Mouse (Mus musculus): ENCODE data around the gene Med23.

The Med23 gene

GRCm38 (mm10) chr10:24873624-24874023 is 3.8 kb downstream of the Med23 start:
- no peak for DNase-seq (ENCODE audit: low spot score in 2 of 2)

GRCm38 (mm10) chr10:24886008-24886407 is 16.2 kb downstream of the Med23 start:
- DNase-seq (ENCODE audit: low spot score in 2 of 2) = no peak

DNA sequence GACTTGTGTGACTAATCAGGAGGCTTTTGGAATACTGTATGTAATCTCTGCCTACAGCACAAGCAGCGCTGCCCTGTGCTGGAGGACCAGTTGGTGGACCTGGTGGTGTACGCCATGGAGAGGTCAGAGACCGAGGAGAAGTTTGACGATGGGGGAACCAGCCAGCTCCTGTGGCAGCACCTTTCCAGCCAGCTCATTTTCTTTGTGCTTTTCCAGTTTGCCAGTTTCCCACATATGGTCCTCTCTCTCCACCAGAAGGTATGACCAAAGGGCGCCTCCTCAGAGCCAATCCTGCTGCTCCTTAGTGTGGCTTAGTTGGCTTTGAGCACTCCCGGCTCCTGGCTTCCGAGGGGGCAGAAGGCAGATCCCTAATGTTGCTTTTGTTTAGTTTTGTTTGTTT is 18.6 kb downstream of the Med23 start:
- no peak for DNase-seq (ENCODE audit: low spot score in 2 of 2)

- peak in 1 of 2 experiments; percentile 25 for DNase-seq (ENCODE audit: low spot score in 2 of 2)
Observed at GRCm38 (mm10) chr10:24895927-24896326, 26.1 kb downstream of the Med23 start.

DNA sequence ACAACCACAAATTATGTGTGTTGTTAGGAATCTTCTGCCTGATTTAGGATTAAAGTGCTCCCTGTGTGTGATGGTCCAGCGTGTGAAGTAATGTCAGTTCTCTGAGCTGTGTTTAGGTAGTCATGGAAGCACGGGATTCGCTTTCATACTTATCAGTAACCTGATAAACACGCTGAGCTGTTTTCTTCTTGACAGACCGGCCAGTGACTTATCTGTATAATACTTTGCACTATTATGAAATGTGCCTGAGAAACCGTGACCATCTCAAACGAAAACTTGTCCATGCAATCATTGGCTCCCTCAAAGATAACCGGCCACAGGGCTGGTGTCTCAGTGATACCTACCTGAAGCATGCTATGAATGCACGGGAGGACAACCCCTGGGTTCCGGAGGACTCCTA is 35.8 kb downstream of the Med23 start:
- no peak for DNase-seq (ENCODE audit: low spot score in 2 of 2)

DNA sequence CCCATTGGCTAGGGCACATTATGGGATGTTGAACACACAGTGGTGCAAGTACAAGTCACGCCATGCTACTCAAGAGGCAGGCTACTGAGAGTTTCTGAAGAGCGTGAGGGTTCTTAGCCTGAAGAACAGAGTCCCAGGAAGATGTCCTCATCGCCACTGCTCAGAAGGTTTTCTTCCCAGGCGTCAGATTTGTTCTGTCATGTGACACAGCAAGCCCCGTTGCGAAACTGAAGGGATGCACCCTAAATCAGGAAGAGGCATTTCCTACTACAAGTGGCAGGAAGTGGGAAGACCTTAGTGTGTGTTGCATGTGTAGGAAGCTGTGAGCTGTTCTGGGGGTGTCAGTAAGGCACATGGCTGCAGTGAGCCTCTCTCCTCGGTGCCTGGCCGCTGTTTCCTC is 41.4 kb downstream of the Med23 start:
- DNase-seq (ENCODE audit: low spot score in 2 of 2) = no peak

- no peak for DNase-seq (ENCODE audit: low spot score in 2 of 2)
Observed at GRCm38 (mm10) chr10:24912576-24912975, 42.8 kb downstream of the Med23 start.

GRCm38 (mm10) chr10:24915486-24915885 is 45.7 kb downstream of the Med23 start:
- no peak for DNase-seq (ENCODE audit: low spot score in 2 of 2)

GRCm38 (mm10) chr10:24922977-24923376 is 53.2 kb downstream of the Med23 start:
- DNase-seq (ENCODE audit: low spot score in 2 of 2) = no peak

DNA sequence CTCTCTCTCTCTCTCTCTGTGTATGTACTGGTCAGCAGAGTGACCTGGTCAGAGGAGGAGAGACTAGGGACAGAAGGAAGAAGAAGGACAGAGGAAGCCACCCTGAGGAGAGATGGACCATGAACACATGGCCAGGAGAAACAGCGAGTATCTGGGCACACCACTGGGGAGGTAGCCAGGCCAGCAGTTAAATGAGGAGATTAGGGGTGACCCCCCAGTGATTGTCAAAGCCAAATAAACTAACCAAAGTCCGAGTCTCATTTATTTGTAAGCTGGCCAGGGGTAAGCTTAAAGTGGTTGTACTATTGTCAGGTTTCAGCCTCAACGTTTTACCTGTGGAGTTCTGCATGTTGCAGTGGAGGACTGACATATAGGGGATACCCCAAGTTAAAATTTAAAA is 54.5 kb downstream of the Med23 start:
- no peak for DNase-seq (ENCODE audit: low spot score in 2 of 2)

DNA sequence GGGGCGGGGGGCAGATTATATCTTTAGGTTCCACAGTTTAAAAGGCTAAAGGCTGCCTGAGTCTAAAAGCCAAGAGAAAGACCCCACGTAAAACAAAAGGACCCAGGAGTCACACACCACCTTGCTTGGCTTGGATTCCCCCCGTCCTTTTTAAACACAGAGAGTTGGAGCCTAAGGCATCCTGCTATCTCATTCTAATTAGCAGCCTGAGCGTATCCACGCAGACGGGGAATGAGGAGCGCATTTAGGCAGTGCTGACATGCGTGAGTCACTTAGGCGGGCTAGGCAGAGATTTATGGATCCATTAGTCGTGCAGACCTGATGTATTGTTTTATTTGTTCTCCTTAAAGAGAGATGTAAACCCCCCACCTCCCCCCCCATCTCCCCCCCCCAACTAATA is 56.6 kb downstream of the Med23 start:
- no peak for DNase-seq (ENCODE audit: low spot score in 2 of 2)

DNA sequence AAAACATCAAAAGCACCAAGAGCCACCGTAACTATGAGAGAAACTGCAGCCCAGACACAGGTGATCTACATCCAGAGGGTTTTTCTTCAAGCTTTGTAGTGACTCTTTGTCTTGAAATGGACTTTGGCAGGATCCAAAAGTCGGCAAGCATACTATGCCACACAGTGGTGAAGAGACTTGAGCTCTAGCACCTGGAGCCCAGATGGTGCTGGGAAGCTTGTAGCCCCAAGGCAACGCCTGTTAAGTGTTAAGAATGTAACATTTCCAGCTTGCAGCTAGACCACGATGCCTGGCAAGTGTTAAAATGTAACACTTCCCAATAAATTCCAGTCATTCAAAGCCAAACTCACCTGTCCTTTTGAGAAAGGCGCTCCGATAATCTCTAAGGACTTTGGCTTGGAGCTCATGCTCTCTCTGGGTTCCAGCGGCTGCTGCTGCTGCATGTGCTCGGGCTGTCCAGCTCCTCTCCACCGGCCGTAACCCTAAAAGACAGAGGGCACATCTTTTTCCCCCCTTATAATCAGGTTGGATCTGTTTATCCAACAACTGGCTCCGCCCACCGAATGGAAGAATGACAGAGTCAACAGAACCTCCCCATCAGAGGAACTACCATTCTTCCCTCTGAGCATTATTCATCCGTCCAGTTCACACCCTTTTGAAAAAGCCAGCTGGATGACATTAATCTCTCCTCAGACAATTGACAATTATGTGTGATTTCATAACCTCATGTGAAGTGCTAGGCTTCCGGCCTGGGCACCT is 57.4 kb downstream of the Med23 start, which contains the start of gene Arg1:
Arg1 (minus strand) TSS at position 523 of the 759 bp plus-strand sequence.
- no peak for DNase-seq (ENCODE audit: low spot score in 2 of 2)

- DNase-seq (ENCODE audit: low spot score in 2 of 2) = no peak
Observed at GRCm38 (mm10) chr10:24928072-24928471, 58.3 kb downstream of the Med23 start.

GRCm38 (mm10) chr10:24930143-24930542 is 60.4 kb downstream of the Med23 start:
- no peak for DNase-seq (ENCODE audit: low spot score in 2 of 2)

DNA sequence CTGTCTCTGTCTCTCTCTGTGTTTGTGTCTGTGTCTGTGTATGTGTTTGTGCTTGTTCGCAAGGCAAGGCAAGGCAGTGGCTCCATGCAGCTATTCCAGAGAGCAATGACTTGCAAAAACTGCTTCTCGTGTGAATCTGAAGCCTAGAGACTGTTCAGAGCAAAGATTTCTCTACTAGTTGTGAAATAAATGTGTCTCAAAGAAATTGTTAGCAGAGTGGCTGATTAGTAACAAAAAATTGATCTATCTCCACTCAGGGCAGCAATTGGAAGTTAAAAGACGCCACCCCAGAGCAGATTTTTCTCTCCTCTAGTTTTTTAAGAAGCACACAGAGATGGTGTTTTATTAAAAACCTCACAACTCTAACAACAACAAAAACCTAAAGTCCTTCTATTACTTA is 78.1 kb downstream of the Med23 start:
- no peak for DNase-seq (ENCODE audit: low spot score in 2 of 2)

DNA sequence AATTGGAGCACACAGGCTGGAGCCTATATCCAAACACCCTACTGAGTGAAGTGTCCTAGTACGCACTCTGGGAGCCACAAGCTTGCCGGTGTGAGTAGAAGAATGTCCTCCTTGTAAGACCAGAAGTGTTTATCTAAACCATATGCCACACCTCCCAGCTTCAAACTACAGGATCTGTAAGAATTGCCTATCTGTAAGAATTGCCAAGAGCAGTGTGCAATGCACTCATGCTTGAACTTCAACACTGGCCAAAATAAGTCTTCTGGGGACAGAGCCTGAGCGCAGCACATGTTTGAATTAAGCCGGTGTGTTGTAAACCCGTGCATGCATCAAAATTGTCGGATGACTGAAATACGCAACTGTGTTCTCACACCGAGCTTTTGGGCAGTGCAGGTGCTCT is 78.5 kb downstream of the Med23 start:
- DNase-seq (ENCODE audit: low spot score in 2 of 2) = no peak

DNA sequence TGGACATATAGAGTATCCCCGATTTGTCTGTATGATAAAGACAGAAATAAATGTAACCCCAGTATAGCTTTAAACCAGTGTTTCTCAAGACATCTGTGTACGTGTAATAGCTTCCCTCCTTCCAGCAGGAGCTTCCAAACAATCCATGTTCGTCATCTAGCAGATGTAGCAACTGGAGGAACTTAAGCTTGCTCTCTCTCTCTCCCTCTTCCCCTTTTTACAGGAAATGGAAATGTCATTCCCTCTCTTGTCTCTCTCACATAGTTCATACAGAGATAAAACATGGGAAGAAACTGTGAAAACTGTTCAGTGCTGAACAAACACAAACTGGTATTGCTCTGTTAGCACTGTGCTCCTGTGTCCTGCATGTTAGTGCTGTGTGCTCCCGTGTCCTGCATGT is 80.4 kb downstream of the Med23 start:
- DNase-seq (ENCODE audit: low spot score in 2 of 2) = no peak

GRCm38 (mm10) chr10:24951575-24951974 is 81.8 kb downstream of the Med23 start:
- DNase-seq (ENCODE audit: low spot score in 2 of 2) = no peak

DNA sequence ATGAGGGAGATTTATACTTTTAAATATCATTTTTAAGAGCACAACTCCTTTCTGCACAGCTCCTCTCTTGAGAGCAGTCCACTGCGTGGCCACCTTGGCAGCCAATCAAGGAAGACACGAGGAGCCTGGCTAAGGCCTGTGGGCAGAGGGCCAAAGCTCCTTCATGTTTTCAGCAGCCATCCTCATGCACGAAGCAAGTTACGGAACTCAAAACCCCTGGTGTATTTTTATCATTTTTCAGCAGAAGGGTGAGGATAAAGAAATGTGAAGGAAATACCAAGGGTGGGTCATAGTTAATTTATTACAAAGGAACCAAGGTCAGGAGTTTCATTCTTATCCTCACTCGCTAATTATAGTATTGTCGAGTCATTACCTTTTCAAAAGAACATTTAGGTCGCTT is 82.8 kb downstream of the Med23 start:
- DNase-seq (ENCODE audit: low spot score in 2 of 2) = no peak

DNA sequence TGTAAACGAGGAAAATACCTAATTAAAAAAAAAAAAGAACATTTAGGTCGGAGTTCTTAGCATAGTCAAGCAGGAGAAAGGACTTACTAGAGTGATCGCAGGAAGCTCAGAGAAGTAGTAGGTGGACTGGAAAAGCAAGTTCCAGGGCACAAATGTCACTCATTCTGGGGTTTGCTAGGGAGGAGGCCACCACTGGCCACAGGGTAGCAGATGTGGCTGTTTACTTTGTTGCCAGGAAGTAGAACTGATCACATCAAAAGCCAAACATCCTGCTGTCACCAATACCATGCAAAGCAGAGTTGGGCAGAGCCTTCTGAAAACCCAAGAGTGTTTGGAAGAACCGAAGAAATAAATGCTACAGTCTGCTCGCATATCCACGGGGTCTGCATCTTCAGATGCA is 84.1 kb downstream of the Med23 start:
- DNase-seq (ENCODE audit: low spot score in 2 of 2) = no peak

- DNase-seq (ENCODE audit: low spot score in 2 of 2) = no peak
Observed at GRCm38 (mm10) chr10:24958280-24959042, 88.7 kb downstream of the Med23 start.

- no peak for DNase-seq (ENCODE audit: low spot score in 2 of 2)
Observed at GRCm38 (mm10) chr10:24959043-24959916, 89.5 kb downstream of the Med23 start.
